Comparison of ENCODE assay signal across 8 mouse cellular contexts in genomic region chr17:35263523-35263883, GRCm38 (mm10). TPM values are rescaled to one million over a fixed set of nuclear protein-coding genes. Genes with fewer than 3 reads are reported as not detected.
DNase-seq lines count a peak whose midpoint lies in the region; ATAC-seq lines count a peak whose summit lies in the region.

No protein-coding gene starts in this region.

- H3K27ac ChIP-seq in forebrain, embryonic 15.5 days (replicated peaks) = no peak overlapping the region
- H3K27ac ChIP-seq in limb, embryonic 11.5 days (replicated peaks; ENCODE audit: low read depth, low read length) = no peak overlapping the region
- no peak overlapping the region for H3K27ac ChIP-seq in neural tube, embryonic 11.5 days (ENCODE audit: low read depth, low read length)

- peak overlapping the region; percentile 97 for H3K4me2 ChIP-seq in forebrain, embryonic 15.5 days (replicated peaks)
- peak overlapping the region; percentile 95 for H3K4me2 ChIP-seq in limb, embryonic 11.5 days (ENCODE audit: low read depth, severe bottlenecking)
- peak overlapping the region; percentile 91 for H3K4me2 ChIP-seq in neural tube, embryonic 11.5 days (ENCODE audit: low read depth)

- ATAC-seq in forebrain, embryonic 15.5 days (replicated peaks) = 0 out of 2 replicates have a peak, but pooled peaks have one; percentile 12
- no peak for ATAC-seq in limb, embryonic 11.5 days (ENCODE audit: insufficient number of reproducible peaks, low FRiP score, low TSS enrichment, low read depth)
- peak; percentile 37 for ATAC-seq in neural tube, embryonic 11.5 days (ENCODE audit: insufficient read depth, low FRiP score, low TSS enrichment)

- peak; percentile 49 for DNase-seq in spleen, adult 12 weeks (ENCODE audit: low spot score)
- DNase-seq in spleen, adult 18-20 months = no peak
- peak; percentile 39 for DNase-seq in limb, embryonic 11.5 days (ENCODE audit: low spot score)
- peak; percentile 19 for DNase-seq in neural tube, embryonic 11.5 days (ENCODE audit: low spot score)
- DNase-seq in right cerebral cortex, postnatal 14 days = no peak
- DNase-seq in left cerebral cortex, postnatal 4 days = no peak
- no peak for DNase-seq in testis, postnatal 10 days (ENCODE audit: low spot score)

- peak overlapping the region; percentile 73 for H3K9ac ChIP-seq in forebrain, embryonic 15.5 days (replicated peaks)
- H3K9ac ChIP-seq in limb, embryonic 11.5 days (ENCODE audit: low read length) = peak overlapping the region; percentile 47; the same call in 1 of the 2 replicates
- H3K9ac ChIP-seq in neural tube, embryonic 11.5 days (ENCODE audit: low read length) = peak overlapping the region; percentile 73

- peaks cover 7% of the 10 kb centered on the region for H3K4me1 ChIP-seq in forebrain, embryonic 15.5 days
- no peaks in the 10 kb centered on the region for H3K4me1 ChIP-seq in limb, embryonic 11.5 days (ENCODE audit: control insufficient read depth, insufficient read depth, low read length)
- no peaks in the 10 kb centered on the region for H3K4me1 ChIP-seq in neural tube, embryonic 11.5 days (ENCODE audit: control insufficient read depth, insufficient read depth, low read length)

- H3K9me3 ChIP-seq in forebrain, embryonic 15.5 days = no peaks in the 10 kb centered on the region
- no peaks in the 10 kb centered on the region for H3K9me3 ChIP-seq in limb, embryonic 11.5 days (ENCODE audit: control insufficient read depth, low read length)
- H3K9me3 ChIP-seq in neural tube, embryonic 11.5 days (ENCODE audit: control insufficient read depth, low read length) = no peaks in the 10 kb centered on the region

- no peaks in the 10 kb centered on the region for H3K36me3 ChIP-seq in forebrain, embryonic 15.5 days
- no peaks in the 10 kb centered on the region for H3K36me3 ChIP-seq in limb, embryonic 11.5 days (ENCODE audit: control insufficient read depth, insufficient read depth, low read length)
- no peaks in the 10 kb centered on the region for H3K36me3 ChIP-seq in neural tube, embryonic 11.5 days (ENCODE audit: control insufficient read depth, insufficient read depth, low read length)

- intact Hi-C loops in left cerebral cortex, postnatal 4 days (cut with DNase I) = no loop called here

- under 1% methylated on average over 31 of the region's 31 CpGs for WGBS in forebrain, embryonic 15.5 days
- under 1% methylated on average over 31 of the region's 31 CpGs for WGBS in limb, embryonic 11.5 days
- WGBS in neural tube, embryonic 11.5 days = 3% methylated on average over 31 of the region's 31 CpGs

- H3K4me3 ChIP-seq in forebrain, embryonic 15.5 days = peak overlapping the region; percentile 80
- H3K4me3 ChIP-seq in limb, embryonic 11.5 days (ENCODE audit: low read depth, low read length) = peak overlapping the region; percentile 60
- H3K4me3 ChIP-seq in neural tube, embryonic 11.5 days (ENCODE audit: low read depth, low read length) = peak overlapping the region; percentile 66

- no peaks in the 10 kb centered on the region for H3K27me3 ChIP-seq in forebrain, embryonic 15.5 days
- peaks cover 31% of the 10 kb centered on the region for H3K27me3 ChIP-seq in limb, embryonic 11.5 days (ENCODE audit: control insufficient read depth, insufficient read depth, low read length)
- H3K27me3 ChIP-seq in neural tube, embryonic 11.5 days (ENCODE audit: control insufficient read depth, insufficient read depth, low read length) = no peaks in the 10 kb centered on the region

RNA-seq across cellular contexts. Expression of gene H2-D1, which starts 1.0 kb away (rescaled TPM):
- polyA plus RNA-seq in forebrain, embryonic 15.5 days (2015; fragmentation: Nextera tagmentation; extraction: Ambion mirVana) = 48.1 and 50.1 TPM in 2 replicates
- 15.7 and 16.3 TPM in 2 replicates for polyA plus RNA-seq in limb, embryonic 11.5 days (2014; fragmentation: Nextera tagmentation; extraction: Ambion mirVana)
- polyA plus RNA-seq in neural tube, embryonic 11.5 days (2014; fragmentation: Nextera tagmentation; extraction: Ambion mirVana) = 47.9 and 56.5 TPM in 2 replicates
- 10 to 100 TPM; 19.1 to 22.8 TPM for total RNA-seq in left cerebral cortex, postnatal 4 days (2021)

RNA-seq across cellular contexts. Expression of gene Ddx39b, which starts 22.0 kb away (rescaled TPM):
- polyA plus RNA-seq in forebrain, embryonic 15.5 days (2015; fragmentation: Nextera tagmentation; extraction: Ambion mirVana) = 478 and 488 TPM in 2 replicates
- 739 and 748 TPM in 2 replicates for polyA plus RNA-seq in limb, embryonic 11.5 days (2014; fragmentation: Nextera tagmentation; extraction: Ambion mirVana)
- 634 and 672 TPM in 2 replicates for polyA plus RNA-seq in neural tube, embryonic 11.5 days (2014; fragmentation: Nextera tagmentation; extraction: Ambion mirVana)
- 100 to 1,000 TPM; 324 to 337 TPM for total RNA-seq in left cerebral cortex, postnatal 4 days (2021)

RNA-seq across cellular contexts. Expression of gene Nfkbil1, which starts 27.9 kb away (rescaled TPM):
- 11.7 and 12.3 TPM in 2 replicates for polyA plus RNA-seq in forebrain, embryonic 15.5 days (2015; fragmentation: Nextera tagmentation; extraction: Ambion mirVana)
- 4.0 and 4.6 TPM in 2 replicates for polyA plus RNA-seq in limb, embryonic 11.5 days (2014; fragmentation: Nextera tagmentation; extraction: Ambion mirVana)
- polyA plus RNA-seq in neural tube, embryonic 11.5 days (2014; fragmentation: Nextera tagmentation; extraction: Ambion mirVana) = 4.7 and 5.0 TPM in 2 replicates
- total RNA-seq in left cerebral cortex, postnatal 4 days (2021) = 10 to 100 TPM; 14.7 to 14.8 TPM

RNA-seq across cellular contexts. Expression of gene Atp6v1g2, which starts 30.0 kb away (rescaled TPM):
- 38.2 and 41.5 TPM in 2 replicates for polyA plus RNA-seq in forebrain, embryonic 15.5 days (2015; fragmentation: Nextera tagmentation; extraction: Ambion mirVana)
- polyA plus RNA-seq in limb, embryonic 11.5 days (2014; fragmentation: Nextera tagmentation; extraction: Ambion mirVana) = 3.9 and 5.9 TPM in 2 replicates
- polyA plus RNA-seq in neural tube, embryonic 11.5 days (2014; fragmentation: Nextera tagmentation; extraction: Ambion mirVana) = 14.1 and 16.8 TPM in 2 replicates
- 100 to 1,000 TPM; 122 to 142 TPM for total RNA-seq in left cerebral cortex, postnatal 4 days (2021)

RNA-seq across cellular contexts. Expression of gene Gm16181, which starts 42.9 kb away (rescaled TPM):
- polyA plus RNA-seq in forebrain, embryonic 15.5 days (2015; fragmentation: Nextera tagmentation; extraction: Ambion mirVana) = 0.61 and 1.1 TPM in 2 replicates
- polyA plus RNA-seq in limb, embryonic 11.5 days (2014; fragmentation: Nextera tagmentation; extraction: Ambion mirVana) = not detected in 2 replicates
- 0.50 TPM in 1 of 2 replicates, not detected in the other for polyA plus RNA-seq in neural tube, embryonic 11.5 days (2014; fragmentation: Nextera tagmentation; extraction: Ambion mirVana)
- total RNA-seq in left cerebral cortex, postnatal 4 days (2021) = not detected

Comparison
In these comparisons a context has a peak if more than half of its experiments do, and no peak if none do; other contexts are left out.
1. DNase-seq: peak in spleen, adult 12 weeks (single experiment), limb, embryonic 11.5 days (single experiment) and neural tube, embryonic 11.5 days (single experiment); none in spleen, adult 18-20 months (0 of 2), right cerebral cortex, postnatal 14 days (single experiment), left cerebral cortex, postnatal 4 days (single experiment) and testis, postnatal 10 days (single experiment).
2. Peak in every context shown above with its lines, with median percentiles within 50 percentile points of each other: H3K4me2 ChIP-seq, H3K4me3 ChIP-seq and H3K9ac ChIP-seq.